Comparison of ENCODE assay signal across 8 mouse cellular contexts in genomic region chrX:95711227-95712111, GRCm38 (mm10). TPM values are rescaled to one million over a fixed set of nuclear protein-coding genes. Genes with fewer than 3 reads are reported as not detected.
DNase-seq lines count a peak whose midpoint lies in the region; ATAC-seq and TF ChIP-seq lines count a peak whose summit lies in the region.

Gene Zc3h12b, plus strand, starts transcription at chrX:95711678.

- DNase-seq in CD4-positive helper T cell, adult 2 months (ENCODE audit: low read depth, low spot score) = peak; percentile 63
- DNase-seq in brain, embryonic 18.5 days (ENCODE audit: low read depth, low spot score) = peak; percentile 46
- peak; percentile 81 for DNase-seq in forebrain, embryonic 10.5 days (ENCODE audit: extremely low spot score, low spot score)
- peak; percentile 76 for DNase-seq in kidney, postnatal 0 days (ENCODE audit: low spot score)
- DNase-seq in liver, adult 2 months (ENCODE audit: extremely low read depth, low read depth, low spot score) = no peak
- DNase-seq in naive thymus-derived CD4-positive, alpha-beta T cell, adult 2 months (ENCODE audit: low read depth) = peak; percentile 71

- H3K79me2 ChIP-seq in liver, adult 2 months (ENCODE audit: control insufficient read depth, insufficient read depth, low read length) = no peaks in the 10 kb centered on the region

- peak; percentile 83; the same call in 1 of the 2 replicates for ATAC-seq in heart, embryonic 14.5 days (ENCODE audit: insufficient number of reproducible peaks, insufficient read depth, low FRiP score, low read depth)
- ATAC-seq in kidney, postnatal 0 days (replicated peaks; ENCODE audit: low FRiP score, low read depth) = peak; percentile 97
- ATAC-seq in stomach, embryonic 15.5 days (ENCODE audit: insufficient read depth, low FRiP score, low read depth) = peak; percentile 88; the same call in 1 of the 2 replicates

- no peaks in the 10 kb centered on the region for H3K36me3 ChIP-seq in forebrain, embryonic 10.5 days (replicated peaks)
- H3K36me3 ChIP-seq in heart, embryonic 14.5 days (ENCODE audit: control insufficient read depth, insufficient read depth, low read length) = no peaks in the 10 kb centered on the region
- no peaks in the 10 kb centered on the region for H3K36me3 ChIP-seq in kidney, postnatal 0 days (ENCODE audit: insufficient read depth, low read length)
- no peaks in the 10 kb centered on the region for H3K36me3 ChIP-seq in liver, adult 2 months (ENCODE audit: control insufficient read depth, insufficient read depth, low read length)
- H3K36me3 ChIP-seq in stomach, embryonic 15.5 days = no peaks in the 10 kb centered on the region

- no peaks in the 10 kb centered on the region for H3K9me3 ChIP-seq in forebrain, embryonic 10.5 days
- H3K9me3 ChIP-seq in heart, embryonic 14.5 days (ENCODE audit: control insufficient read depth, low read length) = no peaks in the 10 kb centered on the region
- no peaks in the 10 kb centered on the region for H3K9me3 ChIP-seq in kidney, postnatal 0 days (replicated peaks; ENCODE audit: low read length)
- no peaks in the 10 kb centered on the region for H3K9me3 ChIP-seq in stomach, embryonic 15.5 days

- peak; percentile 57; the same call in 1 of the 2 replicates for TF ChIP-seq CTCF in kidney, postnatal 0 days (IDR thresholded peaks at IDR 0.05; ENCODE audit: low read depth)
- peak; percentile 19; the same call in 1 of the 2 replicates for TF ChIP-seq CTCF in liver, adult 2 months (IDR thresholded peaks at IDR 0.05; ENCODE audit: low read depth, low read length)

- WGBS in forebrain, embryonic 10.5 days = 16% methylated on average over 46 of the region's 46 CpGs
- 13% methylated on average over 37 of the region's 46 CpGs for WGBS in heart, embryonic 14.5 days
- WGBS in kidney, postnatal 0 days = 20% methylated on average over 39 of the region's 46 CpGs
- 3% methylated on average over 39 of the region's 46 CpGs for WGBS in liver, adult 2 months
- WGBS in stomach, embryonic 15.5 days = 21% methylated on average over 44 of the region's 46 CpGs

- peak within 1 kb of the TSS; percentile 86 for H3K27ac ChIP-seq in forebrain, embryonic 10.5 days
- peak within 1 kb of the TSS; percentile 59 to 73 for H3K27ac ChIP-seq in heart, embryonic 14.5 days (replicated peaks in 1 of 2; ENCODE audit: control insufficient read depth in 1 of 2, insufficient read depth in 1 of 2, low read depth in 2 of 2, low read length in 2 of 2)
- H3K27ac ChIP-seq in kidney, postnatal 0 days = 0 out of 2 replicates have a peak within 1 kb of the TSS, but pooled peaks have one; percentile 22
- H3K27ac ChIP-seq in liver, adult 2 months (replicated peaks; ENCODE audit: insufficient read depth, low read depth, low read length) = no peak within 1 kb of the TSS
- no peak within 1 kb of the TSS for H3K27ac ChIP-seq in stomach, embryonic 15.5 days

- H3K9ac ChIP-seq in heart, embryonic 14.5 days (ENCODE audit: low read length) = peak within 1 kb of the TSS; percentile 62
- peak within 1 kb of the TSS; percentile 53 for H3K9ac ChIP-seq in kidney, postnatal 0 days (ENCODE audit: low read depth, low read length)
- H3K9ac ChIP-seq in liver, adult 2 months (ENCODE audit: low read depth, low read length) = peak within 1 kb of the TSS; percentile 44; the same call in 1 of the 2 replicates
- no peak within 1 kb of the TSS for H3K9ac ChIP-seq in stomach, embryonic 15.5 days

- H3K4me2 ChIP-seq in heart, embryonic 14.5 days (ENCODE audit: low read length) = peak within 1 kb of the TSS; percentile 64
- peak within 1 kb of the TSS; percentile 60 for H3K4me2 ChIP-seq in kidney, postnatal 0 days (ENCODE audit: low read length)
- peak within 1 kb of the TSS; percentile 54 for H3K4me2 ChIP-seq in stomach, embryonic 15.5 days

- peak within 1 kb of the TSS; percentile 55 for H3K4me3 ChIP-seq in forebrain, embryonic 10.5 days
- H3K4me3 ChIP-seq in heart, embryonic 14.5 days (ENCODE audit: control insufficient read depth in 1 of 2, insufficient read depth in 1 of 2, low read depth in 1 of 2, low read length in 2 of 2) = peak within 1 kb of the TSS; percentile 51 to 68
- H3K4me3 ChIP-seq in kidney, postnatal 0 days (replicated peaks; ENCODE audit: low read depth, low read length) = peak within 1 kb of the TSS; percentile 40
- peak within 1 kb of the TSS; percentile 61 for H3K4me3 ChIP-seq in liver, adult 2 months (ENCODE audit: insufficient read depth, low read depth, low read length)
- peak within 1 kb of the TSS; percentile 47 for H3K4me3 ChIP-seq in stomach, embryonic 15.5 days (replicated peaks)

- H3K4me1 ChIP-seq in forebrain, embryonic 10.5 days = no peaks in the 10 kb centered on the region
- H3K4me1 ChIP-seq in heart, embryonic 14.5 days (ENCODE audit: control insufficient read depth in 2 of 2, insufficient read depth in 2 of 2, low read length in 2 of 2) = no peaks in the 10 kb centered on the region
- no peaks in the 10 kb centered on the region for H3K4me1 ChIP-seq in kidney, postnatal 0 days (replicated peaks; ENCODE audit: insufficient read depth, low read length)
- no peaks in the 10 kb centered on the region; the same call in 1 of the 2 replicates for H3K4me1 ChIP-seq in liver, adult 2 months (ENCODE audit: control insufficient read depth, insufficient read depth, low read length)
- no peaks in the 10 kb centered on the region for H3K4me1 ChIP-seq in stomach, embryonic 15.5 days

- no peak for TF ChIP-seq POLR2A in liver, adult 2 months (IDR thresholded peaks at IDR 0.05; ENCODE audit: extremely low read depth, insufficient read depth, low read length)

- peaks cover 8% of the 10 kb centered on the region; the same call in 1 of the 2 replicates for H3K27me3 ChIP-seq in forebrain, embryonic 10.5 days (ENCODE audit: poor library complexity, severe bottlenecking)
- no peaks in the 10 kb centered on the region for H3K27me3 ChIP-seq in heart, embryonic 14.5 days (ENCODE audit: control insufficient read depth, insufficient read depth, low read length)
- H3K27me3 ChIP-seq in kidney, postnatal 0 days (ENCODE audit: insufficient read depth, low read length) = no peaks in the 10 kb centered on the region
- no peaks in the 10 kb centered on the region for H3K27me3 ChIP-seq in liver, adult 2 months (ENCODE audit: control insufficient read depth, insufficient read depth, low read length)
- H3K27me3 ChIP-seq in stomach, embryonic 15.5 days (replicated peaks) = no peaks in the 10 kb centered on the region

RNA-seq across cellular contexts. Expression of gene Zc3h12b, which starts in this region (rescaled TPM):
- polyA plus RNA-seq in forebrain, embryonic 10.5 days (2016; fragmentation: Nextera tagmentation; extraction: Ambion mirVana) = 3.8 and 4.0 TPM in 2 replicates
- 1.7 and 2.6 TPM in 2 replicates for polyA plus RNA-seq in heart, embryonic 14.5 days (2014; fragmentation: Nextera tagmentation; extraction: Ambion mirVana)
- polyA plus RNA-seq in kidney, postnatal 0 days (2015; fragmentation: Nextera tagmentation; extraction: Ambion mirVana) = 1.6 and 1.7 TPM in 2 replicates
- total RNA-seq in liver, adult 2 months (2014; rRNA removed) = 0.07 and 0.28 TPM in 2 replicates
- polyA plus RNA-seq in liver, adult 2 months (2012; rRNA removed) = 0.11 TPM in 1 of 2 replicates, not detected in the other
- polyA plus RNA-seq in stomach, embryonic 15.5 days (2015; fragmentation: Nextera tagmentation; extraction: Ambion mirVana) = 2.1 and 2.3 TPM in 2 replicates

Comparison
In these comparisons a context has a peak if more than half of its experiments do, and no peak if none do; other contexts are left out.
1. H3K27ac ChIP-seq: peak in forebrain, embryonic 10.5 days (single experiment), heart, embryonic 14.5 days (2 of 2) and kidney, postnatal 0 days (single experiment); none in liver, adult 2 months (single experiment) and stomach, embryonic 15.5 days (single experiment).
2. Peak in every context shown above with its lines, with median percentiles within 50 percentile points of each other: H3K4me3 ChIP-seq, ATAC-seq and H3K4me2 ChIP-seq.